Mouse (Mus musculus) midbrain, embryonic 12.5 days (tissue): ENCODE data around the gene Uchl4. TPM values are rescaled to one million over a fixed set of nuclear protein-coding genes. Genes with fewer than 3 reads are reported as not detected.

Experiments used
- ATAC-seq: fragments of 200-750 bp; cut with Nextera tagmentation; 2 replicates; pipeline ENCODE4 v1.8.0; 2017; ENCODE audit warnings: low read depth, moderate TSS enrichment, moderate library complexity; ENCODE audit not compliant: low FRiP score
- H3K27ac ChIP-seq: fragments of 300-500 bp; sonication (generic); replicated peaks from 2 replicates; pipeline ENCODE4 v1.5.1; 2016; ENCODE audit warnings: mild to moderate bottlenecking
- H3K27me3 ChIP-seq: fragments of 300-500 bp; sonication (generic); 2 replicates; pipeline ENCODE4 v1.6.1; 2016; ENCODE audit warnings: mild to moderate bottlenecking
- H3K36me3 ChIP-seq: fragments of 300-500 bp; sonication (generic); 2 replicates; pipeline ENCODE4 v1.6.1; 2016
- H3K4me1 ChIP-seq: fragments of 300-500 bp; sonication (generic); 2 replicates; pipeline ENCODE4 v1.6.1; 2016
- H3K4me2 ChIP-seq: fragments of 300-500 bp; sonication (generic); replicated peaks from 2 replicates; pipeline ENCODE4 v1.6.1; 2016; ENCODE audit warnings: mild to moderate bottlenecking, moderate library complexity
- H3K4me3 ChIP-seq: fragments of 300-500 bp; sonication (generic); 2 replicates; pipeline ENCODE4 v1.5.1; 2016; ENCODE audit warnings: mild to moderate bottlenecking
- H3K9ac ChIP-seq: fragments of 300-500 bp; sonication (generic); replicated peaks from 2 replicates; pipeline ENCODE4 v1.6.1; 2016; ENCODE audit warnings: mild to moderate bottlenecking, moderate library complexity
- H3K9me3 ChIP-seq: fragments of 300-500 bp; sonication (generic); 2 replicates; pipeline ENCODE4 v1.6.1; 2016; ENCODE audit warnings: mild to moderate bottlenecking
- WGBS: fragments of 180-500 bp; shearing (Covaris S2); methylation state at CpG from one replicate; pipeline ENCODE4 v1.1.7; 2016; 5-methylcytosine and 5-hydroxymethylcytosine counted together
- polyA plus RNA-seq: library from polyadenylated mRNA; unstranded; fragments of >200 nt; fragmentation: Nextera tagmentation; extraction: Ambion mirVana; gene quantifications from 2 replicates; pipeline ENCODE4 v1.2.1, GENCODE M21; 2016

Gene Uchl4
- polyA plus RNA-seq, 1 experiment from 2014 or later = 2.6 TPM

GRCm38 (mm10) chr9:64216641-64217040 lies 18.4 kb upstream of the Uchl4 start:
- no peak for ATAC-seq
- 0 out of 2 replicates have a peak, but pooled peaks cover 7% of the 10 kb centered on the region for H3K4me1 ChIP-seq
- no peak overlapping the region for H3K9ac ChIP-seq
- H3K27me3 ChIP-seq = no peaks in the 10 kb centered on the region
- H3K9me3 ChIP-seq = no peaks in the 10 kb centered on the region
- H3K4me3 ChIP-seq = no peak overlapping the region
- no peak overlapping the region for H3K4me2 ChIP-seq
- 89% methylated on average over 2 of the region's 2 CpGs for WGBS
- H3K36me3 ChIP-seq = peaks cover 5% of the 10 kb centered on the region
- no peak overlapping the region for H3K27ac ChIP-seq

- no peak overlapping the region for H3K27ac ChIP-seq
- no peak overlapping the region for H3K9ac ChIP-seq
- H3K4me2 ChIP-seq = no peak overlapping the region
- no peaks in the 10 kb centered on the region for H3K27me3 ChIP-seq
- no peak for ATAC-seq
- no peaks in the 10 kb centered on the region for H3K9me3 ChIP-seq
- H3K36me3 ChIP-seq = no peaks in the 10 kb centered on the region
- H3K4me1 ChIP-seq = 0 out of 2 replicates have a peak, but pooled peaks cover 7% of the 10 kb centered on the region
- no peak overlapping the region for H3K4me3 ChIP-seq
These were observed 17.1 kb upstream of the Uchl4 start for GRCm38 (mm10) chr9:64217887-64218286.

- Histone ChIP-seq H3K4me3 (no peak overlapping the region), H3K27ac (no peak overlapping the region), H3K36me3 (no peaks in the 10 kb centered on the region), H3K9ac (no peak overlapping the region), H3K4me2 (no peak overlapping the region), H3K4me1 (0 out of 2 replicates have a peak, but pooled peaks cover 7% of the 10 kb centered on the region), H3K9me3 (no peaks in the 10 kb centered on the region), H3K27me3 (no peaks in the 10 kb centered on the region)
- WGBS = 43% methylated on average over 1 of the region's 1 CpGs
- ATAC-seq = no peak
These were observed 15.7 kb upstream of the Uchl4 start for GRCm38 (mm10) chr9:64219305-64219704.

- no peak overlapping the region for H3K9ac ChIP-seq
- no peak overlapping the region for H3K27ac ChIP-seq
- no peak for ATAC-seq
- 86% methylated on average over 10 of the region's 10 CpGs for WGBS
- H3K4me2 ChIP-seq = no peak overlapping the region
- 0 out of 2 replicates have a peak, but pooled peaks cover 7% of the 10 kb centered on the region for H3K4me1 ChIP-seq
- H3K9me3 ChIP-seq = no peaks in the 10 kb centered on the region
- H3K27me3 ChIP-seq = no peaks in the 10 kb centered on the region
- H3K4me3 ChIP-seq = no peak overlapping the region
- no peaks in the 10 kb centered on the region for H3K36me3 ChIP-seq
These were observed 15.1 kb upstream of the Uchl4 start for GRCm38 (mm10) chr9:64219772-64220420.

- H3K4me1 ChIP-seq = 0 out of 2 replicates have a peak, but pooled peaks cover 7% of the 10 kb centered on the region
- H3K4me3 ChIP-seq = no peak overlapping the region
- ATAC-seq = no peak
- no peak overlapping the region for H3K4me2 ChIP-seq
- no peaks in the 10 kb centered on the region for H3K27me3 ChIP-seq
- no peak overlapping the region for H3K27ac ChIP-seq
- no peak overlapping the region for H3K9ac ChIP-seq
- H3K9me3 ChIP-seq = no peaks in the 10 kb centered on the region
- H3K36me3 ChIP-seq = no peaks in the 10 kb centered on the region
- WGBS = 57% methylated on average over 1 of the region's 1 CpGs
These were observed 14.4 kb upstream of the Uchl4 start for GRCm38 (mm10) chr9:64220603-64221002.

- H3K4me2 ChIP-seq = no peak overlapping the region
- H3K27me3 ChIP-seq = no peaks in the 10 kb centered on the region
- no peak overlapping the region for H3K4me3 ChIP-seq
- H3K36me3 ChIP-seq = no peaks in the 10 kb centered on the region
- WGBS = 77% methylated on average over 4 of the region's 4 CpGs
- no peaks in the 10 kb centered on the region for H3K9me3 ChIP-seq
- H3K27ac ChIP-seq = no peak overlapping the region
- no peak for ATAC-seq
- 0 out of 2 replicates have a peak, but pooled peaks cover 7% of the 10 kb centered on the region for H3K4me1 ChIP-seq
- H3K9ac ChIP-seq = no peak overlapping the region
These were observed 13.5 kb upstream of the Uchl4 start for GRCm38 (mm10) chr9:64221480-64221879.

- ATAC-seq = no peak
- Histone ChIP-seq H3K4me3 (no peak overlapping the region), H3K4me2 (no peak overlapping the region), H3K27me3 (no peaks in the 10 kb centered on the region), H3K9ac (no peak overlapping the region), H3K36me3 (no peaks in the 10 kb centered on the region), H3K9me3 (no peaks in the 10 kb centered on the region), H3K27ac (no peak overlapping the region), H3K4me1 (0 out of 2 replicates have a peak, but pooled peaks cover 7% of the 10 kb centered on the region)
- WGBS = 88% methylated on average over 2 of the region's 2 CpGs
These were observed 12.9 kb upstream of the Uchl4 start for GRCm38 (mm10) chr9:64222098-64222497.

- no peak overlapping the region for H3K4me3 ChIP-seq
- no peak overlapping the region for H3K9ac ChIP-seq
- no peaks in the 10 kb centered on the region for H3K27me3 ChIP-seq
- no peak overlapping the region for H3K4me2 ChIP-seq
- ATAC-seq = no peak
- H3K27ac ChIP-seq = no peak overlapping the region
- peaks cover 7% of the 10 kb centered on the region; the same call in 1 of the 2 replicates for H3K4me1 ChIP-seq
- H3K9me3 ChIP-seq = no peaks in the 10 kb centered on the region
- no peaks in the 10 kb centered on the region for H3K36me3 ChIP-seq
These were observed 9.2 kb upstream of the Uchl4 start for GRCm38 (mm10) chr9:64225805-64226204.

GRCm38 (mm10) chr9:64227736-64228135 lies 7.3 kb upstream of the Uchl4 start:
- H3K9ac ChIP-seq = no peak overlapping the region
- no peak for ATAC-seq
- no peaks in the 10 kb centered on the region for H3K36me3 ChIP-seq
- peaks cover 18% of the 10 kb centered on the region for H3K4me1 ChIP-seq
- H3K4me2 ChIP-seq = no peak overlapping the region
- no peaks in the 10 kb centered on the region for H3K27me3 ChIP-seq
- H3K4me3 ChIP-seq = no peak overlapping the region
- WGBS = 89% methylated on average over 12 of the region's 12 CpGs
- no peak overlapping the region for H3K27ac ChIP-seq
- no peaks in the 10 kb centered on the region for H3K9me3 ChIP-seq

GRCm38 (mm10) chr9:64228972-64229371 lies 6.0 kb upstream of the Uchl4 start:
- Histone ChIP-seq H3K4me2 (no peak overlapping the region), H3K27me3 (no peaks in the 10 kb centered on the region), H3K4me1 (peaks cover 21% of the 10 kb centered on the region), H3K36me3 (no peaks in the 10 kb centered on the region), H3K9me3 (no peaks in the 10 kb centered on the region), H3K27ac (no peak overlapping the region), H3K9ac (no peak overlapping the region), H3K4me3 (no peak overlapping the region)
- ATAC-seq = no peak

- Histone ChIP-seq H3K9me3 (no peaks in the 10 kb centered on the region), H3K4me2 (no peak overlapping the region), H3K36me3 (no peaks in the 10 kb centered on the region), H3K4me1 (peaks cover 21% of the 10 kb centered on the region), H3K27ac (no peak overlapping the region), H3K9ac (no peak overlapping the region), H3K27me3 (no peaks in the 10 kb centered on the region), H3K4me3 (no peak overlapping the region)
- WGBS = 75% methylated on average over 5 of the region's 5 CpGs
- ATAC-seq = no peak
These were observed 3.8 kb upstream of the Uchl4 start for GRCm38 (mm10) chr9:64231171-64231570.

GRCm38 (mm10) chr9:64231674-64232073 lies 3.3 kb upstream of the Uchl4 start:
- no peaks in the 10 kb centered on the region for H3K36me3 ChIP-seq
- H3K9ac ChIP-seq = no peak overlapping the region
- no peak overlapping the region for H3K4me3 ChIP-seq
- H3K27ac ChIP-seq = no peak overlapping the region
- H3K4me1 ChIP-seq = peaks cover 21% of the 10 kb centered on the region
- WGBS = 91% methylated on average over 3 of the region's 3 CpGs
- no peaks in the 10 kb centered on the region for H3K9me3 ChIP-seq
- no peak overlapping the region for H3K4me2 ChIP-seq
- no peaks in the 10 kb centered on the region for H3K27me3 ChIP-seq
- no peak for ATAC-seq
